Mouse (Mus musculus) left cerebral cortex, adult 8-10 months (tissue): Measurements from ENCODE around the gene Ube2m. TPM values are rescaled to one million over a fixed set of nuclear protein-coding genes. Genes with fewer than 3 reads are reported as not detected.

ENCODE experiments used
- DNase-seq, 2 experiments: peaks; one replicate each; pipeline ENCODE4 v3.0.0; 2022; ENCODE audit warnings: low spot score in 2 of 2
- total RNA-seq, 4 experiments: library from RNA; stranded (reverse); gene quantifications; 2 replicates each; pipeline ENCODE4 v1.2.4; 2022

The Ube2m gene
- total RNA-seq, 4 experiments from 2014 or later, result 220 to 248 (median 229) TPM

GRCm38 (mm10) chr7:13006011-13006410, 32.1 kb downstream of the Ube2m start:
- no peak for DNase-seq

- DNase-seq, result no peak
Observed at GRCm38 (mm10) chr7:13003380-13003779, 34.7 kb downstream of the Ube2m start.

GRCm38 (mm10) chr7:13001584-13001983, 36.5 kb downstream of the Ube2m start:
- DNase-seq, result no peak

- DNase-seq, result no peak
Observed at GRCm38 (mm10) chr7:12998851-12999250, 39.2 kb downstream of the Ube2m start, which contains the start of gene Trim28. Gene Trim28, plus strand, starts transcription at chr7:12999114.

- no peak for DNase-seq
Observed at GRCm38 (mm10) chr7:12998053-12998452, 40.0 kb downstream of the Ube2m start, which contains the start of gene Slc27a5. Gene Slc27a5, minus strand, starts transcription at chr7:12998192.

DNA sequence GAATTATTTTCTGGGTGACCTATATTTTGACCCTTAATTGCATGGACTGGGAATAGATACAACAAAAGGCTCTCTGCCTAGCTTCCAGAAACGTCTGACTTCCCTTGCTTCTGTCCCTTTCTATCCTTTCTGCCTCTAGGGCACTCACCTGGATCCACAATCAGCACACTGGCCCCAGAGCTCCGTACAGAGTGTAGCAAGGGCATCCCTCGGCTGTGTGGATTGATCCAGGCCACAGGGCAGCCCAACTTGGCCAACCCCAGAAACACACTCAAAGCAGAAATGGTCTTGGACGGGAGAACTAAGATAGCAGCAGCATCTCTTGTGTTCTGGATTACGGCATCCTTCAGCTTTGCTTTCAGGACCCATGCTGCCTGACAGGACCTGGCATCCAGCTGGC, 40.8 kb downstream of the Ube2m start:
- DNase-seq, result no peak

DNA sequence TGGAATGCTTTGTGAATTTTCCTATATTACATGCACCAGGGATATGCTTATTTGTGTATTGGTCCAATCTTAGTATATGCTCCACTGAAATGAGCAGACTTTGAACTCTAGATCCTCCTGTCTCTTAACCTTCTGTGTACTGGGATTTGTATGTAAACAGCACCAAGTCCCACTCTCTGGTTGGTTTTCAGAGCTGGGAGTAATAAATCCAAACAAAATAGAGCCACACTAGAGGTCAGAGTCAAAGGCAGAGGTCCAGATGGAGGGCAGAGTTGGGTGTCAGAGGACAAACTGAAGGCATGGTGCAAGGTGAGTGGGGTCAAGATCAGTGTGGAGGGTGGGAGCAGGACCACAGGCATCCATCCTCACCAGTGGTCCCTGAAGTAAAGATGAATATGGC, 42.2 kb downstream of the Ube2m start:
- DNase-seq, result no peak

- no peak for DNase-seq
Observed at GRCm38 (mm10) chr7:12993148-12993547, 44.9 kb downstream of the Ube2m start.

DNA sequence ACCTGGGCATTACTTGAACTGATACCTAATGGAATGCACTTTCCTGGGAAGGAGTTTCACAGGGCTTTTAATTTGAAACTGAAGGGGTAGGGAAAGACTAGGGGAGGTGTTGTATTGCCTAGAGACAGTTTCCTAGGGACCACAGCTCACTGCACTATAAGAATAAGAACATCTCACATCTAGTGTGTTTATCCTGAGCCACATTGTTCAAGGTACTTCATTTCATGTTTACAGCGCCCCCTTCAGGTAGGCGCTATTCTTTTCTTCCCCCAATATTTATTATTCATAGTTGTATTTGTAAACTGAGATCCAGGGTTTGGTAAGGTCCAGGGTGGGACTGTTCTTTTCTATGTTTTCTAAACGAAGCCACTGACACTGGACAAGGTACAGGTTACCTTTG, 45.9 kb downstream of the Ube2m start:
- no peak for DNase-seq

GRCm38 (mm10) chr7:12987409-12988189, 50.5 kb downstream of the Ube2m start:
- DNase-seq, result no peak

- no peak for DNase-seq
Observed at GRCm38 (mm10) chr7:12986906-12987305, 51.2 kb downstream of the Ube2m start.

DNA sequence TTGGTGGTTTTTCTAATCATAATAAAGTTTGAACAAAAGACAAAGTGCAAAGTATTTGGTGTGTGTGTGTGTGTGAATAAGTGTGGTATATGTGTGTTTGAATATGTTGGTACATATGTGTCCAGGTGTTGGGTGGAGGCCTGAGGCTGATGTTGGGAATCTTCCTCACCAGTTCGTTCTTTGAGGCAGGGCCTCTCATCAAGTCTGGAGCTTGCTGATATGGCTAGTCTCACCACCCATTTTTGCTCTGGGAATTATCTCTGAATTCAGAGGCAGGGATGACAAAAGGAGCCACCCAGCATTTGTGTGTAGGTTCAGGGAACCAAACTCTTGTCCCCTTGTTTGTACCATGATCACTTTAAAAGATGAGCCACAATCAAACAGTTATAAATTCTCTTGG, 52.4 kb downstream of the Ube2m start:
- DNase-seq, result no peak

Other genes starting within 250 kb of the Ube2m start
- gene Zscan18, start 234.6 kb downstream of the Ube2m start, total RNA-seq, result 10 to 100 TPM; 21.9 to 27.0 (median 22.9) TPM
- gene Zfp329, start 219.4 kb downstream of the Ube2m start, total RNA-seq, result 10 to 100 TPM; 17.4 to 25.3 (median 19.4) TPM
- gene Zfp110, start 203.5 kb downstream of the Ube2m start, total RNA-seq, result 10 to 100 TPM; 13.5 to 18.4 (median 14.9) TPM
- 1 to 10 TPM; 7.2 to 8.7 (median 7.8) TPM for gene Zfp128, start 157.1 kb downstream of the Ube2m start, total RNA-seq
- 10 to 100 TPM; 12.7 to 15.0 (median 13.7) TPM for gene Zscan22, start 140.5 kb downstream of the Ube2m start, total RNA-seq
- gene Rps5, start 116.0 kb downstream of the Ube2m start, total RNA-seq, result 100 to 1,000 TPM; 432 to 451 (median 444) TPM
- 1 to 10 TPM in 3 of 4 experiments, under 1 TPM in 1; 0.98 to 1.5 (median 1.2) TPM for gene Rnf225, start 110.9 kb downstream of the Ube2m start, total RNA-seq
- 10 to 100 TPM in 1 of 4 experiments, 1 to 10 TPM in 3; 9.2 to 10.1 (median 9.7) TPM for gene Zfp324, start 72.4 kb downstream of the Ube2m start, total RNA-seq
- gene Zfp446, start 60.4 kb downstream of the Ube2m start, total RNA-seq, result 10 to 100 TPM in 1 of 4 experiments, 1 to 10 TPM in 3; 6.7 to 10.2 (median 8.6) TPM
- under 1 TPM in 1 of 4 experiments, not detected in 3; 0.37 TPM for gene Slc27a5, start 40.1 kb downstream of the Ube2m start, total RNA-seq
- gene Trim28, start 39.2 kb downstream of the Ube2m start, total RNA-seq, result 100 to 1,000 TPM; 218 to 241 (median 229) TPM
- gene Zbtb45, start 28.2 kb downstream of the Ube2m start, total RNA-seq, result 10 to 100 TPM; 34.2 to 36.9 (median 34.3) TPM
- 100 to 1,000 TPM; 152 to 158 (median 152) TPM for gene Chmp2a, start 3.5 kb downstream of the Ube2m start, total RNA-seq
- 10 to 100 TPM; 12.2 to 14.3 (median 13.1) TPM for gene Mzf1, start 16.5 kb upstream of the Ube2m start, total RNA-seq
- gene Vmn1r85, start 56.9 kb upstream of the Ube2m start, total RNA-seq, result under 1 TPM in 1 of 4 experiments, not detected in 3; 0.05 TPM
- not detected for gene Vmn1r86, start 81.6 kb upstream of the Ube2m start, total RNA-seq
- not detected for gene Vmn1r87, start 101.9 kb upstream of the Ube2m start, total RNA-seq
- under 1 TPM; 0.11 to 0.22 (median 0.17) TPM for gene Vmn1r88, start 121.3 kb upstream of the Ube2m start, total RNA-seq
- gene Vmn1r89, start 174.7 kb upstream of the Ube2m start, total RNA-seq, result not detected
- gene Lig1, start 239.0 kb upstream of the Ube2m start, total RNA-seq, result 10 to 100 TPM in 3 of 4 experiments, 1 to 10 TPM in 1; 9.0 to 10.7 (median 10.6) TPM
- 10 to 100 TPM; 14.6 to 17.4 (median 15.5) TPM for gene Zswim9, start 240.4 kb upstream of the Ube2m start, total RNA-seq